Mouse (Mus musculus) embryonic fibroblast, embryonic 13.5 days (primary cell): ENCODE data around the gene Eif3g.

Experiments
- CTCF ChIP-seq: IDR thresholded peaks from 2 replicates; pipeline ENCODE4 v1.5.1; 2011; ENCODE audit warnings: mild to moderate bottlenecking, control low read depth, low read length, moderate library complexity, borderline replicate concordance; ENCODE audit not compliant: insufficient read depth
- POLR2A ChIP-seq: IDR thresholded peaks from 2 replicates; pipeline ENCODE4 v1.6.1; 2011; ENCODE audit warnings: low read depth, mild to moderate bottlenecking, control low read depth, low read length, moderate library complexity

DNA sequence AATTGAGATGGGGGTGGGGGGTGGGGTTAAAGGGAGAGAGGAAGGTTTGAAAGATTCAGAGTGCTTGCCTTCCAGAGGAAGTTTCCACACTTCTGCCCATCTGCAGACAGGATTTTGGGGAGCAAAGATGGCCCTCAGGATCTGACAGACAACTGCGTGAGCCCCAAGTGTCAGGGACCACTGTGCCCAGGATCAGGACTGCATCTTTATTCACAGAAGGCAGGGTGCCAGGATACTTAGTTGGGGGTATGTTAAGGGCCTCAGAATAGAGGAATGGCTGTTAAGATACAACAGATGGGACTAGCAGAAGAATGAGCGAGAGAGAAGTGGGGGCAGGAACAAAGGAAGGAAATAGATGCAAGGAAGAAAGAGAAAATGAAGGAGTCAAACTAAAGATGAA is 11.9 kb downstream of the Eif3g start:
- TF ChIP-seq CTCF (no peak), POLR2A (no peak)
